Mouse (Mus musculus): Measurements from ENCODE around the gene Otud5. TPM values are rescaled to one million over a fixed set of nuclear protein-coding genes. Genes with fewer than 3 reads are reported as not detected.

The Otud5 gene
- polyA plus RNA-seq, 1 experiment from 2014 or later, result 31.7 TPM

GRCm38 (mm10) chrX:7863181-7863580 lies 22.0 kb downstream of the Otud5 start:
- Histone ChIP-seq H3K4me3 (ENCODE audit: low read depth, low read length) (no peak overlapping the region), H3K27ac (ENCODE audit: low read depth) (no peak overlapping the region), H3K9me3 (ENCODE audit: low read depth, low read length) (no peaks in the 10 kb centered on the region), H3K4me1 (ENCODE audit: insufficient read depth) (no peaks in the 10 kb centered on the region), H3K36me3 (ENCODE audit: insufficient read depth) (peaks cover 10% of the 10 kb centered on the region; the same call in 1 of the 2 replicates), H3K4me2 (no peak overlapping the region), H3K27me3 (ENCODE audit: insufficient read depth, low read length) (no peaks in the 10 kb centered on the region), H3K9ac (no peak overlapping the region)
- ATAC-seq (ENCODE audit: insufficient read depth), result no peak
- no peak for TF ChIP-seq CTCF (IDR thresholded peaks at IDR 0.05; ENCODE audit: low read depth)
- no peak for DNase-seq
- 70% methylated on average over 1 of the region's 1 CpGs for WGBS

- DNase-seq (no peak), ATAC-seq (ENCODE audit: insufficient read depth) (no peak)
- H3K4me2 ChIP-seq, result no peak overlapping the region
- H3K9ac ChIP-seq, result no peak overlapping the region
- H3K4me1 ChIP-seq (ENCODE audit: insufficient read depth), result no peaks in the 10 kb centered on the region
- no peaks in the 10 kb centered on the region for H3K9me3 ChIP-seq (ENCODE audit: low read depth, low read length)
- H3K4me3 ChIP-seq (ENCODE audit: low read depth, low read length), result no peak overlapping the region
- TF ChIP-seq CTCF (IDR thresholded peaks at IDR 0.05; ENCODE audit: low read depth), result no peak
- H3K27ac ChIP-seq (ENCODE audit: low read depth), result no peak overlapping the region
- peaks cover 13% of the 10 kb centered on the region; the same call in 1 of the 2 replicates for H3K36me3 ChIP-seq (ENCODE audit: insufficient read depth)
- 62% methylated on average over 3 of the region's 3 CpGs for WGBS
- H3K27me3 ChIP-seq (ENCODE audit: insufficient read depth, low read length), result no peaks in the 10 kb centered on the region
These were observed 23.4 kb downstream of the Otud5 start for GRCm38 (mm10) chrX:7864551-7864950.

- DNase-seq (no peak), ATAC-seq (ENCODE audit: insufficient read depth) (no peak)
- H3K4me3 ChIP-seq (ENCODE audit: low read depth, low read length), result no peak overlapping the region
- WGBS, result 58% methylated on average over 2 of the region's 2 CpGs
- TF ChIP-seq CTCF (IDR thresholded peaks at IDR 0.05; ENCODE audit: low read depth), result no peak
- H3K9me3 ChIP-seq (ENCODE audit: low read depth, low read length), result no peaks in the 10 kb centered on the region
- H3K4me1 ChIP-seq (ENCODE audit: insufficient read depth), result no peaks in the 10 kb centered on the region
- no peaks in the 10 kb centered on the region for H3K27me3 ChIP-seq (ENCODE audit: insufficient read depth, low read length)
- H3K4me2 ChIP-seq, result no peak overlapping the region
- no peak overlapping the region for H3K9ac ChIP-seq
- H3K36me3 ChIP-seq (ENCODE audit: insufficient read depth), result peaks cover 13% of the 10 kb centered on the region; the same call in 1 of the 2 replicates
- no peak overlapping the region for H3K27ac ChIP-seq (ENCODE audit: low read depth)
These were observed 24.2 kb downstream of the Otud5 start for GRCm38 (mm10) chrX:7865343-7865742.

- Histone ChIP-seq H3K9ac (no peak overlapping the region), H3K27ac (ENCODE audit: low read depth) (no peak overlapping the region), H3K4me3 (ENCODE audit: low read depth, low read length) (no peak overlapping the region), H3K36me3 (ENCODE audit: insufficient read depth) (peaks cover 15% of the 10 kb centered on the region; the same call in 1 of the 2 replicates), H3K9me3 (ENCODE audit: low read depth, low read length) (no peaks in the 10 kb centered on the region), H3K4me1 (ENCODE audit: insufficient read depth) (no peaks in the 10 kb centered on the region), H3K27me3 (ENCODE audit: insufficient read depth, low read length) (no peaks in the 10 kb centered on the region), H3K4me2 (no peak overlapping the region)
- WGBS, result 57% methylated on average over 2 of the region's 2 CpGs
- DNase-seq, result no peak
- no peak for TF ChIP-seq CTCF (IDR thresholded peaks at IDR 0.05; ENCODE audit: low read depth)
- ATAC-seq (ENCODE audit: insufficient read depth), result no peak
These were observed 24.6 kb downstream of the Otud5 start for GRCm38 (mm10) chrX:7865786-7866185.

- DNase-seq (no peak), ATAC-seq (ENCODE audit: insufficient read depth) (no peak)
- H3K4me3 ChIP-seq (ENCODE audit: low read depth, low read length), result no peak overlapping the region
- H3K4me2 ChIP-seq, result no peak overlapping the region
- H3K27ac ChIP-seq (ENCODE audit: low read depth), result no peak overlapping the region
- no peaks in the 10 kb centered on the region for H3K9me3 ChIP-seq (ENCODE audit: low read depth, low read length)
- H3K9ac ChIP-seq, result no peak overlapping the region
- peaks cover 18% of the 10 kb centered on the region; the same call in 1 of the 2 replicates for H3K36me3 ChIP-seq (ENCODE audit: insufficient read depth)
- no peaks in the 10 kb centered on the region for H3K27me3 ChIP-seq (ENCODE audit: insufficient read depth, low read length)
- no peak for TF ChIP-seq CTCF (IDR thresholded peaks at IDR 0.05; ENCODE audit: low read depth)
- WGBS, result 73% methylated on average over 1 of the region's 1 CpGs
- no peaks in the 10 kb centered on the region for H3K4me1 ChIP-seq (ENCODE audit: insufficient read depth)
These were observed 26.0 kb downstream of the Otud5 start for GRCm38 (mm10) chrX:7867141-7867540.

- Histone ChIP-seq H3K36me3 (ENCODE audit: insufficient read depth) (peaks cover 23% of the 10 kb centered on the region; the same call in 1 of the 2 replicates), H3K9me3 (ENCODE audit: low read depth, low read length) (no peaks in the 10 kb centered on the region), H3K9ac (no peak overlapping the region), H3K4me2 (no peak overlapping the region), H3K4me1 (ENCODE audit: insufficient read depth) (no peaks in the 10 kb centered on the region), H3K4me3 (ENCODE audit: low read depth, low read length) (no peak overlapping the region), H3K27me3 (ENCODE audit: insufficient read depth, low read length) (no peaks in the 10 kb centered on the region), H3K27ac (ENCODE audit: low read depth) (no peak overlapping the region)
- ATAC-seq (ENCODE audit: insufficient read depth) (no peak), DNase-seq (no peak)
- no peak for TF ChIP-seq CTCF (IDR thresholded peaks at IDR 0.05; ENCODE audit: low read depth)
- WGBS, result 54% methylated on average over 2 of the region's 2 CpGs
These were observed 27.3 kb downstream of the Otud5 start for GRCm38 (mm10) chrX:7868506-7868905.

GRCm38 (mm10) chrX:7869826-7870225 lies 28.7 kb downstream of the Otud5 start:
- WGBS, result 62% methylated on average over 3 of the region's 3 CpGs
- DNase-seq (no peak), ATAC-seq (ENCODE audit: insufficient read depth) (no peak)
- no peak overlapping the region for H3K9ac ChIP-seq
- H3K27me3 ChIP-seq (ENCODE audit: insufficient read depth, low read length), result no peaks in the 10 kb centered on the region
- H3K36me3 ChIP-seq (ENCODE audit: insufficient read depth), result peaks cover 26% of the 10 kb centered on the region; the same call in 1 of the 2 replicates
- TF ChIP-seq CTCF (IDR thresholded peaks at IDR 0.05; ENCODE audit: low read depth), result no peak
- H3K9me3 ChIP-seq (ENCODE audit: low read depth, low read length), result no peaks in the 10 kb centered on the region
- H3K4me1 ChIP-seq (ENCODE audit: insufficient read depth), result no peaks in the 10 kb centered on the region
- H3K27ac ChIP-seq (ENCODE audit: low read depth), result no peak overlapping the region
- no peak overlapping the region for H3K4me3 ChIP-seq (ENCODE audit: low read depth, low read length)
- H3K4me2 ChIP-seq, result no peak overlapping the region

Data from lung, embryonic 14.5 days (tissue).